Mouse (Mus musculus) C2C12 (cell line): ENCODE measurements around the gene Olfr1418. TPM values are rescaled to one million over a fixed set of nuclear protein-coding genes. Genes with fewer than 3 reads are reported as not detected.

ENCODE experiments used
- H3K27me3 ChIP-seq: one replicate; pipeline ENCODE4 v1.6.1; 2011; ENCODE audit not compliant: control insufficient read depth, insufficient read depth, insufficient read length
- H3K36me3 ChIP-seq: one replicate; pipeline ENCODE4 v1.6.1; 2011; ENCODE audit not compliant: control insufficient read depth, insufficient read depth
- H3K4me3 ChIP-seq: one replicate; pipeline ENCODE4 v1.5.1; 2011; ENCODE audit warnings: mild to moderate bottlenecking, control low read depth; ENCODE audit not compliant: poor library complexity, insufficient read depth, severe bottlenecking
- H3K79me2 ChIP-seq: one replicate; pipeline ENCODE4 v1.6.1; 2011; ENCODE audit not compliant: control insufficient read depth, insufficient read depth
- H3K79me3 ChIP-seq: one replicate; pipeline ENCODE4 v1.6.1; 2011; ENCODE audit warnings: low read depth, control low read depth
- H3ac ChIP-seq: one replicate; pipeline ENCODE3; 2011; ENCODE audit warnings: low read depth; ENCODE audit not compliant: control insufficient read depth, insufficient read length
- CEBPB ChIP-seq: IDR thresholded peaks from one replicate; pipeline ENCODE4 v1.6.1; 2011; ENCODE audit warnings: low read depth, mild to moderate bottlenecking, control low read depth, moderate library complexity
- CTCF ChIP-seq: IDR thresholded peaks from one replicate; pipeline ENCODE4 v1.5.1; 2011; ENCODE audit not compliant: control insufficient read depth, insufficient read depth, insufficient read length
- FOSL1 ChIP-seq: IDR thresholded peaks from one replicate; pipeline ENCODE4 v1.8.0; 2011; ENCODE audit warnings: mild to moderate bottlenecking, low read length; ENCODE audit not compliant: poor library complexity, insufficient read depth, severe bottlenecking
- MAX ChIP-seq: IDR thresholded peaks from one replicate; pipeline ENCODE4 v1.6.1; 2011; ENCODE audit warnings: mild to moderate bottlenecking, control low read depth
- MYOD1 ChIP-seq: IDR thresholded peaks from one replicate; pipeline ENCODE4 v1.6.1; 2011; ENCODE audit warnings: low read depth; ENCODE audit not compliant: control insufficient read depth, insufficient read length
- MYOG ChIP-seq: IDR thresholded peaks from one replicate; pipeline ENCODE4 v1.6.1; 2011; ENCODE audit not compliant: control insufficient read depth, insufficient read length; ENCODE audit errors: extremely low read depth
- USF1 ChIP-seq: IDR thresholded peaks from one replicate; pipeline ENCODE4 v1.6.1; 2011; ENCODE audit warnings: low read depth, mild to moderate bottlenecking, control low read depth, moderate library complexity
- polyA plus RNA-seq: library from polyadenylated mRNA; unstranded; fragments of >200 nt; fragmentation: generic; extraction: Trizol; gene quantifications from one replicate; pipeline ENCODE4 v1.2.1, GENCODE M21; 2012; ENCODE audit warnings: missing spikeins

Olfr1418 gene
- polyA plus RNA-seq, 1 experiment, result not detected

DNA sequence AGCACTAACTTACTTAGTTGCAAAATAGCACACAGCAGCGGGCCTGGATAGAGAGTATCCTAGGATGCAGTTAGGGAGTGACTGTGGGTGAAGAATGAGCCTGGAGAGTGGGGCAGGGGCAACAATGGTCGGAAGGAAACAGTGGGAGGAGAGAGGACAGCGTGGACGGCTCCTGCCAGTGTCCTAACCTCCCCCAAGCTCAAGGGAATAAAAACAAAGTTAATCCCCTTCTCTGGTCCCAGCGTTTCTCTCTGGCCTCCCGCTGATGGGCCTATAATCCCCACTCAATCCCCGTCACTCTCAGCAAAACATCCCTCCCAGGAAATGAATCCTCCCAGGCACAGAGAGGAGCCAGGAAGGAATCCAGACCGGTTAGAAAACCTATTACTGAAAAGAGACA is 47.2 kb downstream of the Olfr1418 start:
- no peaks in the 10 kb centered on the region for H3K27me3 ChIP-seq
- H3K79me3 ChIP-seq, result no peaks in the 10 kb centered on the region
- no peak overlapping the region for H3K4me3 ChIP-seq
- TF ChIP-seq CEBPB (no peak), MYOG (no peak), MYOD1 (no peak), FOSL1 (no peak), CTCF (no peak), MAX (no peak), USF1 (no peak)
- no peaks in the 10 kb centered on the region for H3K79me2 ChIP-seq
- no peaks in the 10 kb centered on the region for H3K36me3 ChIP-seq
- no peak overlapping the region for H3ac ChIP-seq

DNA sequence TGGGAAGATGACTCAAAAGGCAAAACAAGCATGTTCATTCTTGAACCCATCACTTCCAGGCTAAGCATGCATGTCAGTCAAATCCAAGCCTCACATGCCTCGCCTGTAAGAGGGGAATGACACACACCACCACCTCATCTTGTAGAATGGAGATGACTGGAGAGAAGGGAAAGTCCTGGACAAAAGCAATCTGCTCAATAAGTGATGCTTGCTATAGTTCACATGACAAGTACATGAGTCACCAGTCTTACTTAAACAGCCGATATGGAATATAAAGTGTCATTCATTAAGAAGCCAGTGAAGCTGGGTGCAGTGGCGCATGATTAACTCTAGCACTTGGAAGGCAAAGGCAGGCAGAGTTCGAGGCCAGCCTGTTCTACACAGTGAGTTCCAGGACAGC is 47.7 kb downstream of the Olfr1418 start:
- H3ac ChIP-seq, result no peak overlapping the region
- H3K79me3 ChIP-seq, result no peaks in the 10 kb centered on the region
- H3K36me3 ChIP-seq, result no peaks in the 10 kb centered on the region
- H3K4me3 ChIP-seq, result no peak overlapping the region
- no peaks in the 10 kb centered on the region for H3K27me3 ChIP-seq
- TF ChIP-seq FOSL1, result no peak
- no peak for TF ChIP-seq USF1
- no peak for TF ChIP-seq MYOG
- no peaks in the 10 kb centered on the region for H3K79me2 ChIP-seq

DNA sequence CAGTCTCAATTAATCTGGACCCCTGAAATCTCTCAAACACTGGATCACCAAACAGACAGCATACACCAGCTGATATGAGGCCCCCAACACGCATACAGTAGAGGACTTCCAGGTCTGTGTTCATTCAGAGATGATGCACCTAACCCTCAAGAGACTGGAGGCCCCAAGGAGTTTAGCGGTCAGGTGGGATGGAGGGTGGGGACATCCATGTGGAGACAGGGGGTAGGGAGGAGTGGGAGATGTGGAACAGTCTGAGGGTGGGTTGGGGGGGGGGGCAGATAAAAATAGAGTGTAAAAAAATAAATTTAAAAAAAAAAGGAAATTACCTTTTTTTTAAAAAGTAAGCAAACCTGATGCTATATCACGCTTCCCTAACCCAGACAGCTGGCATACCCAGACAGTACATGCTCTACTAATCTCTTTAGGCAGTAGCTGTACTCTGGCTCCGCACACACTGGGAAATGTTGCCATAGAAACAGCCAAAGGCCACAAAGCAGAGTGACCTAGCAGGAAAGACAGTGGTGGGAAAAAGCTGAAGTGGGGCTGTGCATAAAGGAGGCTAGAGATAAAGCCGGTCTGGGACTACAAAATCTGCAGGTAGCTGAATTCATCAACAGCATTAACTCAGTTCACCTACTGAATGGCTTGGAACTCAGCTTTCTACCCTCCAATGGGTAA is 49.0 kb downstream of the Olfr1418 start:
- TF ChIP-seq MYOD1, result no peak
- no peak for TF ChIP-seq USF1
- TF ChIP-seq MAX, result no peak
- no peak for TF ChIP-seq FOSL1
- no peak for TF ChIP-seq MYOG
- no peak for TF ChIP-seq CEBPB
- no peak for TF ChIP-seq CTCF
- no peak overlapping the region for H3ac ChIP-seq

DNA sequence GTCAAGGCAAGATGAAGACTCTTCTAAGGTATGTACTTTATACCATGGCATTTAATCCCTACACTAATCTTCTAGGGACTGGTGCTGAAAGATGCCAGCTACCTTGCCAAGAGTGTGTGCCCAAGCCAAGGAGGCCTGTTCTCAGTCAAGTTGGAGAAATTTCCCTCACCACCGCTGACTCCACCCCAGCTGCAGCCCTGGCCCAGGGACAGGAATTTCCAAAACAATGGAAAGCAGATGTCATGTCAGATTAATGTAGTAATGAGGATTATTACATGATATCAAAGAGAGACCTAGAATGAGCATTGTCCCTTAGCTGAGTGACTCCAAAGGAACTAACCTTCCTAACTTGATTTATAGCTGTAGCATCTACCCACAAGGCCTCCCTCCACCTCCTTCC is 50.0 kb downstream of the Olfr1418 start:
- Histone ChIP-seq H3K79me2 (no peaks in the 10 kb centered on the region), H3K27me3 (no peaks in the 10 kb centered on the region), H3K36me3 (no peaks in the 10 kb centered on the region), H3K79me3 (no peaks in the 10 kb centered on the region), H3K4me3 (no peak overlapping the region), H3ac (no peak overlapping the region)
- TF ChIP-seq CTCF, result no peak

More for the DNA sequence above, 49.0 kb downstream of the Olfr1418 start:
- H3K79me3 ChIP-seq, result no peaks in the 10 kb centered on the region
- no peaks in the 10 kb centered on the region for H3K79me2 ChIP-seq
- H3K27me3 ChIP-seq, result no peaks in the 10 kb centered on the region
- H3K36me3 ChIP-seq, result no peaks in the 10 kb centered on the region
- H3K4me3 ChIP-seq, result no peak overlapping the region

DNA sequence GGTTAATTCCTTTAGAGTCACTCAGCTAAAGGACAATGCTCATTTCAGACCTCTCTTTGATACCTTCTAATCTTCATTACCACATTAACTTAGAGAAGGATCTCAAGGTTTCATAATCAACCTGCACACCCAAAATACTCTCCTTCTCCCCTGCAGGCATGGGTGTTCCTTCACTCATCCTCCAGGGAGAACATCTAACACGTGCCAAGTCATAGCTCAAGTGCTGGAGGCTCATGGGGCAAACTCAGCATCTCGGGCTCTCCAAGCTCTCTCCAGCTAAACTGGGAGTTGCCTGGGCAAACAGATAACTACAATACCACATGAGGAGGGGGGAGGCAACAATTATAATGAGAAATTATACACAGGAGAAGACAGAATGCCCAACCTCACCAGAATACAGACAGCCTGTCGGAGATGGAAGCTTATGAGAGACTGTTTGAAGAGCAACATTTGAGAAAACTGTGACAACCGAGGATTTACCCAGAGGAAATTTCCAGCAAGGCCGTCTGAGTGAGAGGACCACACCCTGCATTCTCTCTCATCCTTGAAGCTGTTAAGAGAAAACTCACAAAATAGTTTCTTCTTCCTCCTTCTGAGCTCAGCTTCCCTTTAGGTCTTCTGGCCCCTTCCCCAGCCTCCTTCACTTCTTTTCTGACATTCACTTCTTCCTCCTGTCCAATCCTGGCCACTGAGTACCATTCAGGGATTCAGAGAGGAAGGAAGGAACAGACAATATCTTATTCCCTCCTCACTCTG is 50.7 kb downstream of the Olfr1418 start:
- no peaks in the 10 kb centered on the region for H3K36me3 ChIP-seq
- no peak overlapping the region for H3K4me3 ChIP-seq
- H3ac ChIP-seq, result no peak overlapping the region
- TF ChIP-seq MYOG, result no peak
- TF ChIP-seq CEBPB, result no peak
- TF ChIP-seq MAX, result no peak
- H3K27me3 ChIP-seq, result no peaks in the 10 kb centered on the region
- no peaks in the 10 kb centered on the region for H3K79me2 ChIP-seq
- no peaks in the 10 kb centered on the region for H3K79me3 ChIP-seq

DNA sequence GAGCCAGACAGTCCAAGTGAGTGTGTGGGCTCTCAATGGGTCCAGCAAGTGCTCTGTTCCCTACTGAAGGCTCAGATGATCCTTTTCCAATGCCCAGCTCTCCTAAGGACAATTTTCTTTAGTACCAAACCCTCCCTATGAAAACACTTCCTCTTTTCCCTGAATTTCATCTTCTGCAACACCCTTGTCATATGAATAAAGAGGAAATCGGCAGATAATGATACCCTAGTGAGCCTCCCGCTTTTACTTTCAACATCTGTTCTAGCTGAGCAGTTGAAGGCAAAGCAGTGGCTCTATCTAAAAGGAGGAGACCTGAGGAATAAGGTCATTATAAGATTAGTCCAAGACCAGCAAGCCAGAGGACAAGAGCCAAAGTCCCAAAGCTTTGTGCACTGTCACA is 52.4 kb downstream of the Olfr1418 start:
- Histone ChIP-seq H3K79me3 (no peaks in the 10 kb centered on the region), H3K36me3 (no peaks in the 10 kb centered on the region), H3K79me2 (no peaks in the 10 kb centered on the region), H3K27me3 (no peaks in the 10 kb centered on the region), H3K4me3 (no peak overlapping the region), H3ac (no peak overlapping the region)
- TF ChIP-seq CTCF (no peak), MYOD1 (no peak), USF1 (no peak), MAX (no peak), CEBPB (no peak)
